Mouse (Mus musculus): ENCODE measurements around the gene Zbtb48. TPM values are rescaled to one million over a fixed set of nuclear protein-coding genes. Genes with fewer than 3 reads are reported as not detected.
"Not testable (repeated sequence)": the region's sequence is repeated elsewhere in the genome, so short reads cannot be mapped to it uniquely, and the experiment has no call there.

Zbtb48 gene
- 10 to 100 TPM; 11.2 to 12.8 TPM for total RNA-seq (2021)
- long read RNA-seq, partial matches to known transcripts, result 2 of 12 reads
- long read RNA-seq, other reads (novel, unspliced or antisense), result 9 of 12 reads

- DNase-seq (ENCODE audit: low spot score in 2 of 2), result peak; percentile 96 to 98
These were observed at the start of gene Zbtb48 for GRCm38 (mm10) chr4:152027524-152027923. Gene Zbtb48, minus strand, starts transcription at chr4:152027671.

DNA sequence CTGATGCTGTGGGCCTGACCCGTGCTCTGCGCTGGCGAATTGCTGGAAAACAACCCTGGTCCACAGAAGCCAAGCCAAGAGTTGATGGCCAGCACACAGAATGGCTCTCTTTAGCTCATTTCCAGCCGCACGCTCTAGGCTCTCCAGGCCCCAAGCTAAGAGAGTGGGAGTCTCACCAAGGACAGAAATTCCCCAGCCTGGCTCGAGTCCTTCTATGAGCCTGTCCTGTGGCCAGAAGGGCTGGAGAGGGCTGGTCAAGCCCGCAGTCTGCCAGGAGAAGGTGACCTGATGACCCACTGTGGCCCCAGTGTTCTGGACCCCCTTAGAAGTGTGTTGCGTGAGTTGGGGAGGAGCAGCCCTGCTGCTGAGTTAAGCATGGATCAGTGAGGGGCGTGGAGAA lies 49.7 kb upstream of the Zbtb48 start:
- DNase-seq (ENCODE audit: low spot score in 2 of 2), result no peak

DNA sequence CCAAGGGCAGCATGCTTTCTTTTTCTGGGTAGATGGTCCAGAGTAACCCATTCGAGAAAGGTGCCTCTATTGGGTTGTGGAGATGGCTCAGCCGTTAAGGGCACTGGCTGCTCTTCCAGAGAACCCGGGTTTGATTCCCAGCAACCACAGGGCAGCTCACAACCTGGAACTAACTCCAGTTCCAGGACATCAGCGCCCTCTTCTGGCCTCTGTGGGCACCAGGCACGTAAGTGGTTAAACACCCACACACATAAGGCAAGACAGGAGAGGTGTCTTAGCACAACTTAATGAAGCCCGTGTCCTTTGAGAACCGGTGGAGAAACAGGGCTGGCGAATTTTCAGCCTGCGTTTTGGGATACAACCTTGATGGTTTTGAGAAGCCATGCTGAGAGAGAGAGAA lies 47.1 kb upstream of the Zbtb48 start:
- DNase-seq (ENCODE audit: low spot score in 2 of 2), result no peak

- no peak for DNase-seq (ENCODE audit: low spot score in 2 of 2)
These were observed 46.2 kb upstream of the Zbtb48 start for GRCm38 (mm10) chr4:152073715-152074114.

- DNase-seq (ENCODE audit: low spot score in 2 of 2), result no peak
These were observed 45.2 kb upstream of the Zbtb48 start for GRCm38 (mm10) chr4:152072655-152073054.

DNA sequence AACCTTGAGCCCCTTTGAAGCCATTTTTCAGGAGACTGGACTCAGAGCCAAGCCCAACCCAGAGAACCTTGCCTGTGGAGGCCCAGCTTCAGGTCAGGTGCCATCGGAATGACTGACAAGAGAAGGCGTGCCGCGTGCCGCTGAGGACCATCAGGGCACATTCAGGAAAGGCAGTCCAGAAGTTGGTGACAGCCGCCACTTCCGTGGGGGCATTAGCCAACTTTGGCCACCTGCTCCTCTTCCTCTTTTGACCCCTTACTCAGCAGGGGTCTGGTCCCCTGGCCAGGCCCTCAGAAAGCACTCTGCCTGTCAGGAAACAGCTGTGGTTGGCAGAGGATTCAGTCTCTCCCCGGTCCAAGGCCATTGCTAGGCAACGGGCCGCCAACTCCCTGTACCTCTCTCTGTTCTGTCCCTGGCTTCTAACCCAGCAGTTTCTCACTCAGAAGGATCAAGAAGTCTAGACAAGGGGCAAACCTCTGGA lies 44.7 kb upstream of the Zbtb48 start, which contains the start of gene Plekhg5:
Plekhg5 (plus strand) TSS at position 378 of the 481 bp plus-strand sequence.
- DNase-seq (ENCODE audit: low spot score in 2 of 2), result peak in 1 of 2 experiments; percentile 54

DNA sequence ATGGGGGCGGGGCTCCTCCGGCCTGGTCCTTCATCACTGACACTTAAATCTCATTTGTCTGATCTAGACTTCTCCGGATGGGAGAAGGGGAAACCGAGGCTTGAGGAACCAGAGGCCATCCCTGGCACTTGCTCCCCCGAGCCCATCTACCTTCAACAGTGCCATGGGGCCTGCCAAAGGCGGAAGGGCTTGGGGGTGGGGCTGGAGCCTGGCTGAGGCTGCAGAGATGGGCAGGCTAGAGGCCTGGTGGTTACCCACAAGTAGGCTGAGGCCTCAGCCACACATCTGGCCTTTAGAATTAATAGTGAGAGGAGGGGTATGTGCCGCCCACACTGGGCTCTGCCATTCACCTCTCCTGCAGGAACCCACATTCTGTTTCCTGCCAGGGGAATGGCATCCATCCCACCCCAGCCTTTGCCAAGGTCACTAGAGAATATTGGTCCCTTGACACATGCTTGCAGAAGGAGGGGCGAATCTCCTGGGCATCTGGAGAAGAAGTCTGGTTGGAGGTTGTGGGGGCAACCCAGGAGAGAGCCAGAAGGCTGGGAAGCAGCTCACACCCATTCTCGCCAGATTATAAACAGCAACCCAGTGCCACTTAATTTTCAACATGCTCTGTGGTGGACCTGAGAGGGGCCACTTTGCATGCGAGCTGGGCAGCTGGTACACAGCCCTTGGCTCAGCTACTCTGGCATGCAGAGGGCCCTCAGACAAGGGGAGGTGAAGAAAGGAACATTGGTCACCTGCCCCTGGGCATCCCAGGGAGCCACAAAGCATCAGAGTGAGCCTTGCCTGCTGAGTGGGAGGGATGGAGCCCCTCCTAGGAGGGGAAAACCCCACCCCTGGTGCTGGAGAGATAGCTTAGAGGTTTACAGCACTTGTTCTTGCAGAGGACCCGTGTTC lies 43.3 kb upstream of the Zbtb48 start:
- no peak for DNase-seq (ENCODE audit: low spot score in 2 of 2)

DNA sequence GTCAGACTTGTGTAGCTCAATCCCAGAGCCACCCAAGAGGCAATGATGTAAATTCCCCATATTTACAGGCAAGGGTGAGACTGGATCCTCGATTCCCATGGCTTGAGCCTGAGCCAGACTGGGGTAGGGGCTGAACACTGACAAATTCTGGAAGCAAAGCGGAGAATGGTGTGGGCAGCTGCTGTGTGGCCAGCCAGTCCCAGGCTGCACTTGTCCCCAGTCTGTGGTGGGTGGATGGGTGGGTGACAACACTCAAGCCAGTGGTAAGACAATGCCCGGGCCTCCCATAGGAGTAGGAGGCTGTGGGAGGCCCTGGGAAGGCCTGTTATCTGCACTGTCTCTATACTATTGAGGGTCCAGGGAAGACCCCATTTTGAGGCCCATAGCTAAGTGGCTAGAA lies 41.8 kb upstream of the Zbtb48 start:
- DNase-seq (ENCODE audit: low spot score in 2 of 2), result no peak

- DNase-seq (ENCODE audit: low spot score in 2 of 2), result no peak
These were observed 40.8 kb upstream of the Zbtb48 start for GRCm38 (mm10) chr4:152068166-152068724.

DNA sequence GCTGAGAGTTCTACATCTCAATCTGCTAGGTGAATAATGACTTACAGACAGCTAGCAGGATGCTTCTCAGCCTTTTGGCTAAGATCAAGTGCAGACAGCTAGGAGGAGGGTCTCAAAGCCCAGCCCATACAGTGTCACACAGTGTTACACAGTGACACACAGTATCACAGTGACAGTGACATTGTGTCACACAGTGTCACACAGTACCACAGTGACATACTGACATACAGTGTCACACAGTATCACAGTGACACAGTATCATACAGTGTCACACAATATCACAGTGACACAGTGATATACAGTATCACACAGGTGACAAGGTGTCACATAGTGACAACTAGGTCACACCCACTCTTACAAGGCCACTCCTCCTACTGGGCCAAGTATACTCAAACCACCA lies 39.8 kb upstream of the Zbtb48 start:
- DNase-seq (ENCODE audit: low spot score in 2 of 2), result no peak

- DNase-seq (ENCODE audit: low spot score in 2 of 2), result no peak
These were observed 35.1 kb upstream of the Zbtb48 start for GRCm38 (mm10) chr4:152062390-152063110.

- no peak for DNase-seq (ENCODE audit: low spot score in 2 of 2)
These were observed 17.1 kb upstream of the Zbtb48 start for GRCm38 (mm10) chr4:152044609-152045008.

DNA sequence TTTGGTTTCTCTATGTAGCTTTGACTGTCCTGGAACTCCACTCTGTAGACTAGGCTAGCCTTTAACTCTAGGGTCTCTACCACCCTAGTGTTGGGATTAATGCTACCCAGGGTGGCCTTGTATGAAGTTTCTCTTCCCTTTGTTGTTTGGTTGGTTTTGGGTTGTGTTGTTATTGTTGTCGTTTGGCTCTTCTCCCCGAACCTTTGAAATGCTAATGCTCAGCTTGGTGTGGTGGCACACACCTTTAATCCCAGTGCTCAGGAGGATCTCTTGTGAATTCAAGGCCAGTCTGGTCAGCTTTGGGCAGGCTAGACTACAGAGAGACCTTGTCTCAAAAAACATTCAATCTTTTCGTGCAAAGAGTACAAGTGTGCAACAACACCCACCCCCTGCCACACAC lies 15.7 kb upstream of the Zbtb48 start:
- DNase-seq (ENCODE audit: low spot score in 2 of 2), result no peak

- DNase-seq (ENCODE audit: low spot score in 2 of 2), result no peak
These were observed 14.6 kb upstream of the Zbtb48 start for GRCm38 (mm10) chr4:152041924-152042641.

GRCm38 (mm10) chr4:152039831-152040310 lies 12.4 kb upstream of the Zbtb48 start:
- no peak for DNase-seq (ENCODE audit: low spot score in 2 of 2)

GRCm38 (mm10) chr4:152038985-152039830 lies 11.7 kb upstream of the Zbtb48 start, which contains the start of gene Nol9:
Gene Nol9, plus strand, starts transcription at chr4:152039321.
- DNase-seq (ENCODE audit: low spot score in 2 of 2), result peak; percentile 86 to 92

DNA sequence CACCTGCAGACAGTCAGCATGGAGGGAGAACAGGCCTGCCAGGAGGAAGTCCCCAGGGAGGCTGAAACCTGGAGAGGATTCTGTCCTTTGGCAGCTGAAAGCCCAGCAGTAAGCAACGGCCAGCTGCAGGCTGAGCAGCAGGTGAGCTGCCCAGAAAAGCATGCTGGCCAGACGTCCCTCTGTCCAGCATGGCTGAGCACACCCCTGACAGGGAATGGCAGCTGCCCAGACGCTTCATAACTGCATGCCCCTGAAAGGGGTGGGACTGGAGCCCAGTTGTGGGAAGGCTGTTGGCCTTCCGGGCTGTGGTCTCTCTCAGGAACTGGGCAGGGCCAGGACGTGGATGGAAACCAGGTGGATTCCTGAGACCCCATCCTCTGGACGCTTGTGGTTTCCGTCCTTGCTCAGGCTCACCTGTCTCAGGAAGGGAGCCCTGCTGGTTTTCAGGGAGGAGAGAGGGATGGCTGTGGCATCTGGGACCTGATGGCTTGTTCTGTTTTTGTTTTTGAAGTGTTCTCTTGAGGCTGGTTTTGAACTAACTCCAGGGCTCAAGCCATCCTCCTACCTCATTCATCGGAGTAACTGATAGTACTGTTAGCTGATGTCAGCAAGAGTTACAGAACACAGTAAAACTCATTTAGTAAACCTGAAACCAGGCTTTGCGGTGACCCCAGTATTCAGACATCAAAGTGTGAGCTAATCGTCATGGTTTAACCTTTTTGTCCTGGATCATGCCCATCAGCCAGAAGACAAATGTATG lies 10.9 kb upstream of the Zbtb48 start, which contains the start of gene Tas1r1:
Tas1r1 (minus strand) TSS at position 344 of the 760 bp plus-strand sequence.
- DNase-seq (ENCODE audit: low spot score in 2 of 2), result no peak

DNA sequence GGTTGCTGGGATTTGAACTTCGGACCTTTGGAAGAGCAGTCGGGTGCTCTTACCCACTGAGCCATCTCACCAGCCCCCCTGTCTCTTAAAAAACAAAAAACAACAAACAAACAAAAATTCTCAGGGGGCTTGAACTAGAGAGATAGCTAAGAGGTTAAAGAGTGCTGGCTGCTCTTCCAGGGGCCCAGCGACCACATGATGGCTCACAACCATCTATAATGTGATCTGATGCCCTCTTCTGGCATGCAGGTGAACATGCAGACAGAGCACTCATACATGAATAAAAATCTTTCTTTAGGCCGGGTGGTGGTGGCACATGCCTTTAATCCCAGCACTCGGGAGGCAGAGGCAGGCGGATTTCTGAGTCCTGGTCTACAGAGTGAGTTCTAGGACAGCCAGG lies 9.0 kb upstream of the Zbtb48 start:
- not testable (repeated sequence) for DNase-seq (ENCODE audit: low spot score in 2 of 2)

GRCm38 (mm10) chr4:152032922-152033321 lies 5.5 kb upstream of the Zbtb48 start:
- DNase-seq (ENCODE audit: low spot score in 2 of 2), result no peak
